Mouse (Mus musculus) thymus, adult 18-20 months (tissue): ENCODE measurements around the gene Cxadr.

ENCODE experiments used
- DNase-seq, 2 experiments: peaks; one replicate each; pipeline ENCODE4 v3.0.0; 2022; ENCODE audit warnings: mixed read lengths in 2 of 2

Gene Cxadr

GRCm38 (mm10) chr16:78373743-78374142 lies 72.5 kb downstream of the Cxadr start:
- DNase-seq: peak in 1 of 2 experiments; percentile 20

- peak in 1 of 2 experiments; percentile 18 for DNase-seq
Observed at GRCm38 (mm10) chr16:78375222-78375621, 73.9 kb downstream of the Cxadr start.

- DNase-seq: peak; percentile 50 to 68
Observed at GRCm38 (mm10) chr16:78375821-78376691, 74.8 kb downstream of the Cxadr start.

GRCm38 (mm10) chr16:78376745-78377570 lies 75.7 kb downstream of the Cxadr start, which contains the start of gene Btg3:
TSS of gene Btg3 (minus strand) at chr16:78377192.
- DNase-seq: peak; percentile 79 to 83

- DNase-seq: no peak
Observed at GRCm38 (mm10) chr16:78378493-78378892, 77.2 kb downstream of the Cxadr start.

- no peak for DNase-seq
Observed at GRCm38 (mm10) chr16:78389122-78389521, 87.8 kb downstream of the Cxadr start.

- no peak for DNase-seq
Observed at GRCm38 (mm10) chr16:78389986-78390385, 88.7 kb downstream of the Cxadr start.

GRCm38 (mm10) chr16:78391354-78391753 lies 90.1 kb downstream of the Cxadr start:
- DNase-seq: no peak

- DNase-seq: no peak
Observed at GRCm38 (mm10) chr16:78398734-78399133, 97.4 kb downstream of the Cxadr start.

GRCm38 (mm10) chr16:78399423-78399822 lies 98.1 kb downstream of the Cxadr start:
- DNase-seq: no peak

GRCm38 (mm10) chr16:78402316-78402715 lies 101.0 kb downstream of the Cxadr start:
- DNase-seq: no peak

GRCm38 (mm10) chr16:78406657-78407056 lies 105.4 kb downstream of the Cxadr start:
- DNase-seq: no peak

- no peak for DNase-seq
Observed at GRCm38 (mm10) chr16:78407855-78408254, 106.6 kb downstream of the Cxadr start.
